Mouse (Mus musculus) cerebellum, postnatal 36 days (tissue): Measurements from ENCODE around the gene Gm38100.

Experiments used
- DNase-seq, 2 experiments: peaks; one replicate each; pipeline ENCODE4 v3.0.0; 2021 to 2022; ENCODE audit warnings: mixed read lengths in 2 of 2

Gene Gm38100

GRCm38 (mm10) chr1:175920029-175920428 lies at the start of gene Gm38100:
Gene Gm38100, plus strand, starts transcription at chr1:175920329.
- no peak for DNase-seq

GRCm38 (mm10) chr1:175870716-175871115 lies 49.4 kb upstream of the Gm38100 start:
- DNase-seq: no peak

GRCm38 (mm10) chr1:175872028-175872816 lies 47.9 kb upstream of the Gm38100 start:
- DNase-seq: no peak

GRCm38 (mm10) chr1:175880453-175881296 lies 39.5 kb upstream of the Gm38100 start, which contains the start of gene Exo1:
Gene Exo1, plus strand, starts transcription at chr1:175880581.
- DNase-seq: peak; percentile 79 to 85

GRCm38 (mm10) chr1:175883398-175883797 lies 36.7 kb upstream of the Gm38100 start:
- no peak for DNase-seq

GRCm38 (mm10) chr1:175893263-175893662 lies 26.9 kb upstream of the Gm38100 start:
- DNase-seq: no peak

- no peak for DNase-seq
These were observed 26.4 kb upstream of the Gm38100 start for GRCm38 (mm10) chr1:175893726-175894125.

- DNase-seq: no peak
These were observed 8.9 kb upstream of the Gm38100 start for GRCm38 (mm10) chr1:175911207-175911606.

GRCm38 (mm10) chr1:175912038-175912437 lies 8.1 kb upstream of the Gm38100 start:
- no peak for DNase-seq

GRCm38 (mm10) chr1:175913728-175914303 lies 6.3 kb upstream of the Gm38100 start:
- DNase-seq: no peak

- DNase-seq: no peak
These were observed 962 bp downstream of the Gm38100 start for GRCm38 (mm10) chr1:175921091-175921490.

- peak; percentile 72 to 81 for DNase-seq
These were observed 4.0 kb downstream of the Gm38100 start for GRCm38 (mm10) chr1:175923848-175924787.

- no peak for DNase-seq
These were observed 11.3 kb downstream of the Gm38100 start for GRCm38 (mm10) chr1:175931391-175931790.

GRCm38 (mm10) chr1:175936282-175936737 lies 16.2 kb downstream of the Gm38100 start:
- DNase-seq: peak; percentile 60 to 89

- DNase-seq: no peak
These were observed 18.6 kb downstream of the Gm38100 start for GRCm38 (mm10) chr1:175938731-175939130.

- DNase-seq: no peak
These were observed 23.0 kb downstream of the Gm38100 start for GRCm38 (mm10) chr1:175943168-175943567.

- DNase-seq: no peak
These were observed 26.7 kb downstream of the Gm38100 start for GRCm38 (mm10) chr1:175946718-175947315.

GRCm38 (mm10) chr1:175950421-175950820 lies 30.3 kb downstream of the Gm38100 start:
- no peak for DNase-seq

GRCm38 (mm10) chr1:175950851-175951250 lies 30.7 kb downstream of the Gm38100 start:
- no peak for DNase-seq

GRCm38 (mm10) chr1:175961786-175962185 lies 41.7 kb downstream of the Gm38100 start:
- DNase-seq: no peak

- DNase-seq: peak; percentile 75 to 85
These were observed 47.0 kb downstream of the Gm38100 start for GRCm38 (mm10) chr1:175967004-175967745.
